Mouse (Mus musculus): ENCODE results near the gene Gpr108. TPM values are rescaled to one million over a fixed set of nuclear protein-coding genes. Genes with fewer than 3 reads are reported as not detected.
A peak's percentile ranks its signal among the peaks of the same experiment; 100 is the strongest.

Gpr108 gene
- polyA plus RNA-seq, 1 experiment, result 60.7 TPM

- Histone ChIP-seq H3K27ac (ENCODE audit: insufficient read depth, low read depth, low read length) (peak overlapping the region; percentile 64), H3K4me1 (ENCODE audit: control insufficient read depth, insufficient read depth, low read length) (peaks cover 15% of the 10 kb centered on the region), H3K4me3 (ENCODE audit: insufficient read depth, low read length) (peak overlapping the region; percentile 77)
- no peak for TF ChIP-seq POLR2A (IDR thresholded peaks at IDR 0.05; ENCODE audit: borderline replicate concordance, low read depth, low read length)
- TF ChIP-seq CTCF (IDR thresholded peaks at IDR 0.05; ENCODE audit: low read depth, low read length), result no peak
Measured at GRCm38 (mm10) chr17:57247393-57248200, 649 bp downstream of the Gpr108 start.

GRCm38 (mm10) chr17:57246663-57247392, 1.4 kb downstream of the Gpr108 start:
- Histone ChIP-seq H3K27ac (ENCODE audit: insufficient read depth, low read depth, low read length) (peak overlapping the region; percentile 37), H3K4me3 (ENCODE audit: insufficient read depth, low read length) (peak overlapping the region; percentile 77), H3K4me1 (ENCODE audit: control insufficient read depth, insufficient read depth, low read length) (peaks cover 15% of the 10 kb centered on the region)
- no peak for TF ChIP-seq POLR2A (IDR thresholded peaks at IDR 0.05; ENCODE audit: borderline replicate concordance, low read depth, low read length)
- TF ChIP-seq CTCF (IDR thresholded peaks at IDR 0.05; ENCODE audit: low read depth, low read length), result no peak

GRCm38 (mm10) chr17:57245311-57245929, 2.8 kb downstream of the Gpr108 start:
- Histone ChIP-seq H3K4me3 (ENCODE audit: insufficient read depth, low read length) (no peak overlapping the region), H3K27ac (ENCODE audit: insufficient read depth, low read depth, low read length) (no peak overlapping the region), H3K4me1 (ENCODE audit: control insufficient read depth, insufficient read depth, low read length) (peaks cover 15% of the 10 kb centered on the region)
- TF ChIP-seq CTCF (IDR thresholded peaks at IDR 0.05; ENCODE audit: low read depth, low read length) (no peak), POLR2A (IDR thresholded peaks at IDR 0.05; ENCODE audit: borderline replicate concordance, low read depth, low read length) (no peak)

GRCm38 (mm10) chr17:57243650-57244370, 4.4 kb downstream of the Gpr108 start:
- no peak overlapping the region for H3K4me3 ChIP-seq (ENCODE audit: insufficient read depth, low read length)
- TF ChIP-seq CTCF (IDR thresholded peaks at IDR 0.05; ENCODE audit: low read depth, low read length) (no peak), POLR2A (IDR thresholded peaks at IDR 0.05; ENCODE audit: borderline replicate concordance, low read depth, low read length) (no peak)
- no peak overlapping the region for H3K27ac ChIP-seq (ENCODE audit: insufficient read depth, low read depth, low read length)
- H3K4me1 ChIP-seq (ENCODE audit: control insufficient read depth, insufficient read depth, low read length), result peaks cover 13% of the 10 kb centered on the region

- peaks cover 10% of the 10 kb centered on the region for H3K4me1 ChIP-seq (ENCODE audit: control insufficient read depth, insufficient read depth, low read length)
- TF ChIP-seq POLR2A (IDR thresholded peaks at IDR 0.05; ENCODE audit: borderline replicate concordance, low read depth, low read length), result no peak
- no peak for TF ChIP-seq CTCF (IDR thresholded peaks at IDR 0.05; ENCODE audit: low read depth, low read length)
- H3K4me3 ChIP-seq (ENCODE audit: insufficient read depth, low read length), result no peak overlapping the region
Measured at GRCm38 (mm10) chr17:57237181-57237580, 11.1 kb downstream of the Gpr108 start.

GRCm38 (mm10) chr17:57235803-57236202, 12.4 kb downstream of the Gpr108 start:
- Histone ChIP-seq H3K27ac (ENCODE audit: insufficient read depth, low read depth, low read length) (no peak overlapping the region), H3K4me1 (ENCODE audit: control insufficient read depth, insufficient read depth, low read length) (peaks cover 23% of the 10 kb centered on the region), H3K4me3 (ENCODE audit: insufficient read depth, low read length) (no peak overlapping the region)
- TF ChIP-seq POLR2A (IDR thresholded peaks at IDR 0.05; ENCODE audit: borderline replicate concordance, low read depth, low read length) (no peak), CTCF (IDR thresholded peaks at IDR 0.05; ENCODE audit: low read depth, low read length) (no peak)

More at GRCm38 (mm10) chr17:57237181-57237580, 11.1 kb downstream of the Gpr108 start:
- H3K27ac ChIP-seq (ENCODE audit: insufficient read depth, low read depth, low read length), result no peak overlapping the region

GRCm38 (mm10) chr17:57234254-57234928, 13.9 kb downstream of the Gpr108 start:
- TF ChIP-seq CTCF (IDR thresholded peaks at IDR 0.05; ENCODE audit: low read depth, low read length) (no peak), POLR2A (IDR thresholded peaks at IDR 0.05; ENCODE audit: borderline replicate concordance, low read depth, low read length) (no peak)
- Histone ChIP-seq H3K4me3 (ENCODE audit: insufficient read depth, low read length) (no peak overlapping the region), H3K4me1 (ENCODE audit: control insufficient read depth, insufficient read depth, low read length) (peaks cover 35% of the 10 kb centered on the region), H3K27ac (ENCODE audit: insufficient read depth, low read depth, low read length) (no peak overlapping the region)

- H3K4me3 ChIP-seq (ENCODE audit: insufficient read depth, low read length), result no peak overlapping the region
- TF ChIP-seq POLR2A (IDR thresholded peaks at IDR 0.05; ENCODE audit: borderline replicate concordance, low read depth, low read length) (no peak), CTCF (IDR thresholded peaks at IDR 0.05; ENCODE audit: low read depth, low read length) (no peak)
- H3K27ac ChIP-seq (ENCODE audit: insufficient read depth, low read depth, low read length), result no peak overlapping the region
- peaks cover 39% of the 10 kb centered on the region for H3K4me1 ChIP-seq (ENCODE audit: control insufficient read depth, insufficient read depth, low read length)
Measured at GRCm38 (mm10) chr17:57233038-57233437, 15.2 kb downstream of the Gpr108 start.

GRCm38 (mm10) chr17:57232200-57232599, 16.0 kb downstream of the Gpr108 start:
- Histone ChIP-seq H3K27ac (ENCODE audit: insufficient read depth, low read depth, low read length) (no peak overlapping the region), H3K4me1 (ENCODE audit: control insufficient read depth, insufficient read depth, low read length) (peaks cover 41% of the 10 kb centered on the region), H3K4me3 (ENCODE audit: insufficient read depth, low read length) (no peak overlapping the region)
- no peak for TF ChIP-seq POLR2A (IDR thresholded peaks at IDR 0.05; ENCODE audit: borderline replicate concordance, low read depth, low read length)
- no peak for TF ChIP-seq CTCF (IDR thresholded peaks at IDR 0.05; ENCODE audit: low read depth, low read length)
